Mouse (Mus musculus) lung, adult 2 months (tissue): ENCODE data around the gene Dennd2a. TPM values are rescaled to one million over a fixed set of nuclear protein-coding genes. Genes with fewer than 3 reads are reported as not detected.

Experiments used
- DNase-seq: peaks from one replicate; pipeline ENCODE4 v3.0.0; 2022
- H3K4me1 ChIP-seq: fragments of 200-500 bp; 2 replicates; pipeline ENCODE4 v1.6.1; 2011; ENCODE audit warnings: low read length; ENCODE audit not compliant: control insufficient read depth, insufficient read depth
- H3K4me3 ChIP-seq: fragments of 200-500 bp; replicated peaks from 2 replicates; pipeline ENCODE3; 2011; ENCODE audit warnings: low read depth, mild to moderate bottlenecking, control low read depth, low read length; ENCODE audit errors: extremely low read depth
- CTCF ChIP-seq: fragments of 200-500 bp; IDR thresholded peaks from 2 replicates; pipeline ENCODE4 v1.5.1; 2011; ENCODE audit warnings: mild to moderate bottlenecking, low read length, control low read depth; ENCODE audit not compliant: insufficient read depth
- POLR2A ChIP-seq: fragments of 200-500 bp; IDR thresholded peaks from 2 replicates; pipeline ENCODE4 v1.6.1; 2011; ENCODE audit warnings: low read depth, mild to moderate bottlenecking, control low read depth, low read length, borderline replicate concordance; ENCODE audit errors: extremely low read depth
- WGBS: fragments of 180-500 bp; shearing (Covaris S2); methylation state at CpG from one replicate; pipeline ENCODE4 v1.1.7; 2018; 5-methylcytosine and 5-hydroxymethylcytosine counted together
- polyA plus RNA-seq: library from polyadenylated mRNA; depleted of rRNA; stranded (reverse); fragments of >200 nt; gene quantifications from 2 replicates; pipeline ENCODE4 v1.2.3, GENCODE M21; 2012; rRNA removed

Gene Dennd2a
- polyA plus RNA-seq, 1 experiment: 22.9 TPM

GRCm38 (mm10) chr6:39415762-39416161 lies 141.9 kb downstream of the Dennd2a start:
- 54% methylated on average over 3 of the region's 5 CpGs for WGBS
- DNase-seq: peak; percentile 56
- H3K4me1 ChIP-seq: no peaks in the 10 kb centered on the region; the same call in 1 of the 2 replicates
- H3K4me3 ChIP-seq: no peak overlapping the region
- no peak for TF ChIP-seq POLR2A
- TF ChIP-seq CTCF: peak; percentile 67

GRCm38 (mm10) chr6:39414106-39414505 lies 143.6 kb downstream of the Dennd2a start:
- no peak overlapping the region for H3K4me3 ChIP-seq
- 83% methylated on average over 1 of the region's 1 CpGs for WGBS
- H3K4me1 ChIP-seq: no peaks in the 10 kb centered on the region; the same call in 1 of the 2 replicates
- TF ChIP-seq POLR2A (no peak), CTCF (no peak)
- DNase-seq: no peak

Other genes starting within 250 kb of the Dennd2a start
- 13.7 and 21.1 TPM in 2 replicates for gene Slc37a3, start 180.2 kb downstream of the Dennd2a start, polyA plus RNA-seq
- gene Rab19, start 176.7 kb downstream of the Dennd2a start, polyA plus RNA-seq: 3.6 and 5.2 TPM in 2 replicates
- 35.8 TPM in 2 replicates for gene Mkrn1, start 137.4 kb downstream of the Dennd2a start, polyA plus RNA-seq
- 10.9 and 11.5 TPM in 2 replicates for gene Adck2, start 16.0 kb upstream of the Dennd2a start, polyA plus RNA-seq
- 0.66 TPM in 1 of 2 replicates, not detected in the other for gene Gm42420, start 27.9 kb upstream of the Dennd2a start, polyA plus RNA-seq
- 162 and 200 TPM in 2 replicates for gene Ndufb2, start 34.7 kb upstream of the Dennd2a start, polyA plus RNA-seq
- 7.7 and 14.6 TPM in 2 replicates for gene Braf, start 167.6 kb upstream of the Dennd2a start, polyA plus RNA-seq